Mouse (Mus musculus) midbrain, embryonic 16.5 days (tissue): ENCODE data around the gene Nudt16l1. TPM values are rescaled to one million over a fixed set of nuclear protein-coding genes. Genes with fewer than 3 reads are reported as not detected.
A peak's percentile ranks its signal among the peaks of the same experiment; 100 is the strongest.

ENCODE experiments used
- ATAC-seq: fragments of 200-750 bp; cut with Nextera tagmentation; 2 replicates; pipeline ENCODE4 v1.8.0; 2017; ENCODE audit warnings: moderate TSS enrichment
- H3K27ac ChIP-seq: fragments of 300-500 bp; sonication (generic); 2 replicates; pipeline ENCODE4 v1.5.1; 2014; ENCODE audit warnings: mild to moderate bottlenecking, low read length, mixed read lengths
- H3K27me3 ChIP-seq: fragments of 300-500 bp; sonication (generic); 2 replicates; pipeline ENCODE4 v1.6.1; 2014; ENCODE audit warnings: low read depth, low read length, mixed read lengths; ENCODE audit not compliant: control insufficient read depth, insufficient read depth
- H3K36me3 ChIP-seq: fragments of 300-500 bp; sonication (generic); 2 replicates; pipeline ENCODE4 v1.6.1; 2014; ENCODE audit warnings: mild to moderate bottlenecking, low read length, moderate library complexity, mixed read lengths; ENCODE audit not compliant: control insufficient read depth, insufficient read depth
- H3K4me1 ChIP-seq: fragments of 300-500 bp; sonication (generic); 2 replicates; pipeline ENCODE4 v1.6.1; 2014; ENCODE audit warnings: mild to moderate bottlenecking, low read length, mixed read lengths; ENCODE audit not compliant: control insufficient read depth, insufficient read depth
- H3K4me2 ChIP-seq: fragments of 300-500 bp; sonication (generic); 2 replicates; pipeline ENCODE4 v1.6.1; 2014; ENCODE audit warnings: mild to moderate bottlenecking, low read length, mixed read lengths
- H3K4me3 ChIP-seq: fragments of 300-500 bp; sonication (generic); 2 replicates; pipeline ENCODE4 v1.5.1; 2014; ENCODE audit warnings: low read depth, mild to moderate bottlenecking, low read length, moderate library complexity, mixed read lengths
- H3K9ac ChIP-seq: fragments of 300-500 bp; sonication (generic); 2 replicates; pipeline ENCODE4 v1.6.1; 2014; ENCODE audit warnings: low read depth, low read length, mixed read lengths
- H3K9me3 ChIP-seq: fragments of 300-500 bp; sonication (generic); replicated peaks from 2 replicates; pipeline ENCODE4 v1.6.1; 2014; ENCODE audit warnings: mild to moderate bottlenecking, low read length, mixed read lengths; ENCODE audit not compliant: control insufficient read depth, poor library complexity, severe bottlenecking
- WGBS: fragments of 180-500 bp; shearing (Covaris S2); extraction: QIAGEN DNeasy Blood & Tissue Kit; methylation state at CpG from one replicate; pipeline ENCODE4 v1.1.7; 2014; 5-methylcytosine and 5-hydroxymethylcytosine counted together
- polyA plus RNA-seq: library from polyadenylated mRNA; unstranded; fragments of >200 nt; fragmentation: Nextera tagmentation; extraction: Ambion mirVana; gene quantifications from 2 replicates; pipeline ENCODE4 v1.2.1, GENCODE M21; 2015

The Nudt16l1 gene
- polyA plus RNA-seq, 1 experiment from 2014 or later = 119 TPM

- no peaks in the 10 kb centered on the region for H3K4me1 ChIP-seq
- no peak overlapping the region for H3K27ac ChIP-seq
- H3K9me3 ChIP-seq = no peaks in the 10 kb centered on the region
- no peak overlapping the region for H3K4me3 ChIP-seq
- H3K36me3 ChIP-seq = no peaks in the 10 kb centered on the region
- H3K9ac ChIP-seq = no peak overlapping the region
- no peak overlapping the region for H3K4me2 ChIP-seq
- no peak for ATAC-seq
- no peaks in the 10 kb centered on the region for H3K27me3 ChIP-seq
- WGBS = 78% methylated on average over 5 of the region's 5 CpGs
Observed at GRCm38 (mm10) chr16:4974521-4974920, 36.0 kb downstream of the Nudt16l1 start.

DNA sequence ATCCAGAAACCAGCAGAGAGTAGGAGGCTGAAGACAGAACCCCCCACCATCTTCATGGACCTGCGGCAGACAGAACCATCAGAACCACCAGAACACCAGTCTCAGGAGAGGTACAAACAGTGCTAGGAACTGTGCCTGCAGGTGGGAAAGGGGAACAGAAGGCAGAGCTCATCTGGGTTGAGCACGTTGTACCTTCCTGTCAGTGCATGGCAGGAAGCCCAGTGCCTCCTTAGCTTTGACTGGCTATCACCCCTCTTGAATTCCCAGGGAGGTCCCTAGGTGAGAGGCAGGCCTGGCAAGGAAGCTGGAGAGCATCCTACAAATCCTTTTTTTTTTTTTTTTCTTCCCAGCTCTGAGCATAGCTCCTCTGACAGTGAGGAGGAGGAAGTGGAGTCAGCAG, 37.6 kb downstream of the Nudt16l1 start:
- Histone ChIP-seq H3K9me3 (no peaks in the 10 kb centered on the region), H3K4me3 (no peak overlapping the region), H3K9ac (no peak overlapping the region), H3K4me1 (no peaks in the 10 kb centered on the region), H3K27ac (no peak overlapping the region), H3K4me2 (no peak overlapping the region), H3K36me3 (no peaks in the 10 kb centered on the region), H3K27me3 (no peaks in the 10 kb centered on the region)
- 81% methylated on average over 2 of the region's 2 CpGs for WGBS
- ATAC-seq = no peak

DNA sequence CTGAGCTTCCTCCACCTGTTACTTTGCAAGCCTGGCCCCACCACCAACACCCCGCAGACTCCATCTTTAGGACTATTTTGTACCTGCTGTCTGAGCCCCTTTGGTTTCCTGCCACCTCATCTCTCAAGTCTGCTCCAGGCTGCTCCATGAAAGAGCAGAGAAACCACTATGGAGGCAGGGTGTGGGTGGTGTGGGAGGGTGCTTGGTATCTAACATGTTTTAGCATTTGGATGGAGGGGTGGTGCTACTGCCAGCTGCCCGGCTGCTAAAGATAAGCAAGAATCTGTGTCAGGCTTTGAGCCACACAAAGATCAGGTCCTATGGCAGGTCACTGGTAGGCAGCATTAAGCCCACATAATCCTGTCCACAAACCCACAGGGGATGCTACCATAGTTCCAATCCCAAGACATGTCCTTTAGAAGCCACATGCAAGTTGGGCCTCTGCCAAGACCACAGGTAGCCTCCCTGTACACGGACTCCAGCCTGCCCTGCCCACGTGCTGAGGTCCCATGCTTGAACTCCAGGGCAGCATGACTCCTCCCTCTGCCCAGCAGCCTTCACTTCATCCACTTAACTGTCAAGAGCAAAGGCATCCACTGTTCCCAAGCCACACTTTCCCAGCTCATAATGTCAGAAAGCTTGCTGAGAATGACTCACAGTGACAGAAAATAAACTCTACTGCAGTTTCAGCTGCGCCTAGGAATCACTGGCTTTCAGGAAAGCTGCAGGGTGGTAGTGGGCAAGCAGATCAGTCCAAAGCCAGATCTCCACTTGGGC, 39.9 kb downstream of the Nudt16l1 start:
- ATAC-seq = no peak
- WGBS = 67% methylated on average over 5 of the region's 5 CpGs
- no peaks in the 10 kb centered on the region for H3K27me3 ChIP-seq
- no peaks in the 10 kb centered on the region for H3K4me1 ChIP-seq
- H3K9me3 ChIP-seq = no peaks in the 10 kb centered on the region
- no peak overlapping the region for H3K4me3 ChIP-seq
- no peak overlapping the region for H3K27ac ChIP-seq
- no peaks in the 10 kb centered on the region for H3K36me3 ChIP-seq
- no peak overlapping the region for H3K9ac ChIP-seq
- no peak overlapping the region for H3K4me2 ChIP-seq

GRCm38 (mm10) chr16:4979755-4980380, 41.3 kb downstream of the Nudt16l1 start:
- peak; percentile 58; the same call in 1 of the 2 replicates for ATAC-seq
- 75% methylated on average over 4 of the region's 4 CpGs for WGBS

GRCm38 (mm10) chr16:4984717-4985116, 46.2 kb downstream of the Nudt16l1 start:
- ATAC-seq = no peak
- H3K27ac ChIP-seq = no peak overlapping the region
- 92% methylated on average over 12 of the region's 12 CpGs for WGBS

More at GRCm38 (mm10) chr16:4979755-4980380, 41.3 kb downstream of the Nudt16l1 start:
- Histone ChIP-seq H3K9ac (no peak overlapping the region), H3K4me1 (no peaks in the 10 kb centered on the region), H3K4me3 (no peak overlapping the region), H3K27me3 (no peaks in the 10 kb centered on the region), H3K4me2 (no peak overlapping the region), H3K27ac (no peak overlapping the region), H3K9me3 (no peaks in the 10 kb centered on the region), H3K36me3 (no peaks in the 10 kb centered on the region)

More at GRCm38 (mm10) chr16:4984717-4985116, 46.2 kb downstream of the Nudt16l1 start:
- Histone ChIP-seq H3K27me3 (no peaks in the 10 kb centered on the region), H3K9me3 (no peaks in the 10 kb centered on the region), H3K36me3 (no peaks in the 10 kb centered on the region), H3K4me2 (no peak overlapping the region), H3K4me3 (no peak overlapping the region), H3K4me1 (no peaks in the 10 kb centered on the region), H3K9ac (no peak overlapping the region)

Other genes with a start within 250 kb of the Nudt16l1 start
- 65.9 and 76.5 TPM in 2 replicates for gene Nmral1, start 219.4 kb upstream of the Nudt16l1 start, polyA plus RNA-seq
- gene Hmox2, start 212.4 kb upstream of the Nudt16l1 start, polyA plus RNA-seq = 92.7 and 102 TPM in 2 replicates
- 117 and 127 TPM in 2 replicates for gene Cdip1, start 148.5 kb upstream of the Nudt16l1 start, polyA plus RNA-seq
- gene 4930562C15Rik, start 103.3 kb upstream of the Nudt16l1 start, polyA plus RNA-seq = 0.26 and 0.36 TPM in 2 replicates
- gene Ubald1, start 58.4 kb upstream of the Nudt16l1 start, polyA plus RNA-seq = 54.9 and 63.3 TPM in 2 replicates
- gene Mgrn1, start 52.5 kb upstream of the Nudt16l1 start, polyA plus RNA-seq = 118 and 126 TPM in 2 replicates
- gene Anks3, start 25.4 kb downstream of the Nudt16l1 start, polyA plus RNA-seq = 75.1 and 78.8 TPM in 2 replicates
- gene Sept12, start 59.1 kb downstream of the Nudt16l1 start, polyA plus RNA-seq = not detected in 2 replicates
- 0.91 and 1.7 TPM in 2 replicates for gene Smim22, start 68.5 kb downstream of the Nudt16l1 start, polyA plus RNA-seq
- 147 and 164 TPM in 2 replicates for gene Rogdi, start 74.8 kb downstream of the Nudt16l1 start, polyA plus RNA-seq
- gene Glyr1, start 111.1 kb downstream of the Nudt16l1 start, polyA plus RNA-seq = 194 and 204 TPM in 2 replicates
- gene Ubn1, start 111.3 kb downstream of the Nudt16l1 start, polyA plus RNA-seq = 11.3 and 12.2 TPM in 2 replicates
- 0.06 and 0.11 TPM in 2 replicates for gene Ppl, start 193.7 kb downstream of the Nudt16l1 start, polyA plus RNA-seq
- 0.40 and 0.80 TPM in 2 replicates for gene Sec14l5, start 208.3 kb downstream of the Nudt16l1 start, polyA plus RNA-seq